Mouse (Mus musculus) forebrain, embryonic 14.5 days (tissue): ENCODE data around the gene Ddx47. TPM values are rescaled to one million over a fixed set of nuclear protein-coding genes. Genes with fewer than 3 reads are reported as not detected.

Source experiments
- ATAC-seq: fragments of 200-750 bp; cut with Nextera tagmentation; 2 replicates; pipeline ENCODE4 v1.8.0; 2017; ENCODE audit warnings: mild to moderate bottlenecking, moderate library complexity
- DNase-seq: peaks from one replicate; pipeline ENCODE4 v3.0.0-alpha.2; 2015; ENCODE audit warnings: low spot score
- H3K27ac ChIP-seq: fragments of 300-500 bp; sonication (generic); 2 replicates; pipeline ENCODE4 v1.5.1; 2014; ENCODE audit warnings: low read depth, mild to moderate bottlenecking, control low read depth, low read length, moderate library complexity
- H3K27me3 ChIP-seq: fragments of 300-500 bp; sonication (generic); replicated peaks from 2 replicates; pipeline ENCODE4 v1.6.1; 2014; ENCODE audit warnings: low read length, control low read depth, mixed read lengths; ENCODE audit not compliant: control insufficient read depth, insufficient read depth
- H3K36me3 ChIP-seq: fragments of 300-500 bp; sonication (generic); 2 replicates; pipeline ENCODE4 v1.6.1; 2014; ENCODE audit warnings: low read length, control low read depth; ENCODE audit not compliant: control insufficient read depth, insufficient read depth
- H3K4me1 ChIP-seq: fragments of 300-500 bp; sonication (generic); 2 replicates; pipeline ENCODE4 v1.6.1; 2014; ENCODE audit warnings: antibody characterized with exemption, low read length, control low read depth; ENCODE audit not compliant: control insufficient read depth, insufficient read depth
- H3K4me2 ChIP-seq: fragments of 300-500 bp; sonication (generic); 2 replicates; pipeline ENCODE4 v1.6.1; 2014; ENCODE audit warnings: mild to moderate bottlenecking, control low read depth, low read length
- H3K4me3 ChIP-seq: fragments of 300-500 bp; sonication (generic); 2 replicates; pipeline ENCODE4 v1.5.1; 2014; ENCODE audit warnings: low read depth, low read length, control low read depth
- H3K9ac ChIP-seq: fragments of 300-500 bp; sonication (generic); 2 replicates; pipeline ENCODE4 v1.6.1; 2014; ENCODE audit warnings: mild to moderate bottlenecking, low read length, control low read depth, moderate library complexity
- H3K9me3 ChIP-seq: fragments of 300-500 bp; sonication (generic); replicated peaks from 2 replicates; pipeline ENCODE4 v1.6.1; 2016; ENCODE audit warnings: low read length, control low read depth, mixed read lengths; ENCODE audit not compliant: control insufficient read depth
- WGBS: fragments of 180-500 bp; shearing (Covaris S2); extraction: QIAGEN DNeasy Blood & Tissue Kit; methylation state at CpG from one replicate; pipeline ENCODE4 v1.1.7; 2014; 5-methylcytosine and 5-hydroxymethylcytosine counted together
- polyA plus RNA-seq: library from polyadenylated mRNA; unstranded; fragments of >200 nt; fragmentation: Nextera tagmentation; extraction: Ambion mirVana; gene quantifications from 2 replicates; pipeline ENCODE4 v1.2.1, GENCODE M21; 2014

Ddx47 gene
- polyA plus RNA-seq, result 79.8 and 87.1 TPM in 2 replicates

- Histone ChIP-seq H3K27ac (no peak within 1 kb of the TSS), H3K9ac (peak within 1 kb of the TSS; percentile 84), H3K9me3 (no peaks in the 10 kb centered on the region), H3K4me1 (peaks cover 6% of the 10 kb centered on the region), H3K27me3 (no peaks in the 10 kb centered on the region), H3K4me2 (peak within 1 kb of the TSS; percentile 91), H3K4me3 (peak within 1 kb of the TSS; percentile 87), H3K36me3 (peaks cover 27% of the 10 kb centered on the region)
- DNase-seq (peak; percentile 98), ATAC-seq (peak; percentile 96)
- WGBS, result 7% methylated on average over 19 of the region's 19 CpGs
Measured at GRCm38 (mm10) chr6:135011048-135011733, at the start of gene Ddx47. TSS of gene Ddx47 (plus strand) at chr6:135011612.

- ATAC-seq, result peak; percentile 65
Measured at GRCm38 (mm10) chr6:134961858-134962517, 49.4 kb upstream of the Ddx47 start.

GRCm38 (mm10) chr6:134962518-134962893, 48.9 kb upstream of the Ddx47 start:
- Histone ChIP-seq H3K4me3 (no peak overlapping the region), H3K9ac (no peak overlapping the region), H3K4me2 (no peak overlapping the region), H3K4me1 (0 out of 2 replicates have a peak, but pooled peaks cover 13% of the 10 kb centered on the region), H3K27ac (peak overlapping the region; percentile 70), H3K36me3 (no peaks in the 10 kb centered on the region), H3K27me3 (no peaks in the 10 kb centered on the region), H3K9me3 (no peaks in the 10 kb centered on the region)
- peak; percentile 64 for ATAC-seq
- WGBS, result 28% methylated on average over 5 of the region's 5 CpGs
- peak; percentile 65 for DNase-seq

More at GRCm38 (mm10) chr6:134961858-134962517, 49.4 kb upstream of the Ddx47 start:
- no peaks in the 10 kb centered on the region for H3K36me3 ChIP-seq
- no peaks in the 10 kb centered on the region for H3K9me3 ChIP-seq
- H3K4me3 ChIP-seq, result no peak overlapping the region
- no peak overlapping the region for H3K4me2 ChIP-seq
- H3K4me1 ChIP-seq, result 0 out of 2 replicates have a peak, but pooled peaks cover 13% of the 10 kb centered on the region
- peak; percentile 69 for DNase-seq
- no peak overlapping the region for H3K9ac ChIP-seq
- no peaks in the 10 kb centered on the region for H3K27me3 ChIP-seq
- WGBS, result 25% methylated on average over 9 of the region's 9 CpGs
- peak overlapping the region; percentile 70 for H3K27ac ChIP-seq

- H3K27ac ChIP-seq, result no peak overlapping the region
- no peaks in the 10 kb centered on the region for H3K36me3 ChIP-seq
- H3K9me3 ChIP-seq, result no peaks in the 10 kb centered on the region
- DNase-seq, result peak; percentile 27
- no peak overlapping the region for H3K4me3 ChIP-seq
- H3K4me2 ChIP-seq, result no peak overlapping the region
- H3K9ac ChIP-seq, result no peak overlapping the region
- 34% methylated on average over 2 of the region's 2 CpGs for WGBS
- ATAC-seq, result no peak
- 0 out of 2 replicates have a peak, but pooled peaks cover 13% of the 10 kb centered on the region for H3K4me1 ChIP-seq
- no peaks in the 10 kb centered on the region for H3K27me3 ChIP-seq
Measured at GRCm38 (mm10) chr6:134963910-134964309, 47.5 kb upstream of the Ddx47 start.

GRCm38 (mm10) chr6:134966681-134967080, 44.7 kb upstream of the Ddx47 start:
- DNase-seq (no peak), ATAC-seq (no peak)
- Histone ChIP-seq H3K9me3 (no peaks in the 10 kb centered on the region), H3K27ac (no peak overlapping the region), H3K9ac (no peak overlapping the region), H3K4me1 (0 out of 2 replicates have a peak, but pooled peaks cover 5% of the 10 kb centered on the region), H3K27me3 (no peaks in the 10 kb centered on the region), H3K36me3 (no peaks in the 10 kb centered on the region), H3K4me3 (no peak overlapping the region), H3K4me2 (no peak overlapping the region)
- 86% methylated on average over 5 of the region's 5 CpGs for WGBS

- Histone ChIP-seq H3K36me3 (no peaks in the 10 kb centered on the region), H3K9me3 (no peaks in the 10 kb centered on the region), H3K4me3 (no peak overlapping the region), H3K4me2 (no peak overlapping the region), H3K4me1 (no peaks in the 10 kb centered on the region), H3K9ac (no peak overlapping the region), H3K27ac (no peak overlapping the region), H3K27me3 (no peaks in the 10 kb centered on the region)
- WGBS, result 94% methylated on average over 1 of the region's 1 CpGs
- DNase-seq (no peak), ATAC-seq (no peak)
Measured at GRCm38 (mm10) chr6:134968326-134968725, 43.1 kb upstream of the Ddx47 start.

- ATAC-seq (no peak), DNase-seq (no peak)
- Histone ChIP-seq H3K9ac (no peak overlapping the region), H3K36me3 (no peaks in the 10 kb centered on the region), H3K4me1 (no peaks in the 10 kb centered on the region), H3K9me3 (no peaks in the 10 kb centered on the region), H3K27me3 (no peaks in the 10 kb centered on the region), H3K27ac (no peak overlapping the region), H3K4me2 (no peak overlapping the region), H3K4me3 (no peak overlapping the region)
- WGBS, result 95% methylated on average over 2 of the region's 2 CpGs
Measured at GRCm38 (mm10) chr6:134969498-134969897, 41.9 kb upstream of the Ddx47 start.

- DNase-seq, result no peak
- no peak for ATAC-seq
- H3K4me2 ChIP-seq, result no peak overlapping the region
Measured at GRCm38 (mm10) chr6:134972096-134972495, 39.3 kb upstream of the Ddx47 start.

GRCm38 (mm10) chr6:134976628-134977027, 34.8 kb upstream of the Ddx47 start:
- Histone ChIP-seq H3K36me3 (no peaks in the 10 kb centered on the region), H3K27ac (no peak overlapping the region; the same call in 1 of the 2 replicates), H3K4me1 (no peaks in the 10 kb centered on the region), H3K4me2 (no peak overlapping the region), H3K9me3 (no peaks in the 10 kb centered on the region), H3K27me3 (no peaks in the 10 kb centered on the region), H3K9ac (no peak overlapping the region), H3K4me3 (no peak overlapping the region)
- DNase-seq, result peak; percentile 75
- peak; percentile 69 for ATAC-seq
- WGBS, result 30% methylated on average over 6 of the region's 6 CpGs

More at GRCm38 (mm10) chr6:134972096-134972495, 39.3 kb upstream of the Ddx47 start:
- H3K9me3 ChIP-seq, result no peaks in the 10 kb centered on the region
- 47% methylated on average over 4 of the region's 4 CpGs for WGBS
- H3K36me3 ChIP-seq, result no peaks in the 10 kb centered on the region
- no peak overlapping the region for H3K4me3 ChIP-seq
- H3K9ac ChIP-seq, result no peak overlapping the region
- H3K27ac ChIP-seq, result no peak overlapping the region
- no peaks in the 10 kb centered on the region for H3K27me3 ChIP-seq
- no peaks in the 10 kb centered on the region for H3K4me1 ChIP-seq
